Mouse (Mus musculus) small intestine, adult 2 months (tissue): ENCODE measurements around the gene Map3k1.

Experiments
- CTCF ChIP-seq: fragments of 200-500 bp; IDR thresholded peaks from 2 replicates; pipeline ENCODE4 v1.5.1; 2012; ENCODE audit warnings: low read depth, mild to moderate bottlenecking, control low read depth, inconsistent platforms, low read length, moderate library complexity, mixed read lengths; ENCODE audit not compliant: insufficient replicate concordance, insufficient read length; ENCODE audit errors: extremely low read depth
- POLR2A ChIP-seq: fragments of 200-500 bp; IDR thresholded peaks from 2 replicates; pipeline ENCODE4 v1.6.1; 2012; ENCODE audit warnings: low read depth, mild to moderate bottlenecking, control low read depth, inconsistent platforms, low read length, moderate library complexity

DNA sequence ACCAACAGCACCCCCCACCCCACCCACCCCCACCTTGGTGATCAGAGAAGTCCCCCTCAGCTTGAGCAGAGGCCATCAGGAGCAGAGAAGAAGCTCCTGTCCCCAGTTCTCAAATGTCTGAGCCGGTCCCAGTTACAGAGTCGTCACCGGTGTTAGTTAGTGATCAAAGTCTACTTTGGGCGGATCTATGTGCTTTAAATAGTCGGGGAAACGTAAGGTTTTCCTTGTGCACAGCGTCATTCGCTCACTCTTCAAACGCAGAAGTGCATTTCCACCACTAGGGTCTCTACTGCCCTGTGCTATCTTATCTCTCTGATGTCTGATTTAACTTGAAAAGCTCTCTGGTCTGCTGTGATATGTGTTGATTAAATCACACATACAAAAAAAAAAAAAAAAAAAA, 38.0 kb downstream of the Map3k1 start:
- TF ChIP-seq CTCF (no peak), POLR2A (no peak)
